Mouse (Mus musculus): Measurements from ENCODE around the gene E030018B13Rik. TPM values are rescaled to one million over a fixed set of nuclear protein-coding genes. Genes with fewer than 3 reads are reported as not detected.

E030018B13Rik gene
- total and polyA plus RNA-seq, 3 experiments: not detected

DNA sequence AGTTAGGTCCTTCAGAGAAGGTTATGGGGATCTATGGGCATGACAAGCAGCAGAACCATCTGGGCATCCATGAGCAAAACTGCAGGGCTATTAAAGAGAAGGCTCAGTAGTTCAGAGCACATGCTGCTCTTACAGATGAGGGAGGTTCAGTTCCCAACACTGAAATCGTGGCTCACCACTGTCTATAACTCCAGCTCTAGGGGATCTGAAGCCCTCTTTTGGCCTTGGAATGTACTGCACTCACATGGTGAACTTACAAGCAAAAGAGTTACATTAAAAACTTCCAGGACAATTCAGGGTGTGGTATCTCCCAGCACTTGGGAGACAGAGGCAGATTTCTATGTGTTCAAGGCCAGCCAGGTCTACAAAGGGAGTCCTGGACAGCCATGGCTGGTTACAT lies 6.3 kb downstream of the E030018B13Rik start:
- DNase-seq: peak; percentile 5 to 17
- no peak for TF ChIP-seq POLR2A (IDR thresholded peaks at IDR 0.05; ENCODE audit: insufficient read depth, low read depth, low read length)
- TF ChIP-seq CTCF (IDR thresholded peaks at IDR 0.05): peak; percentile 42
- no peak for TF ChIP-seq EP300 (IDR thresholded peaks at IDR 0.05; ENCODE audit: insufficient read depth, low read depth, low read length)
- peaks cover 12% of the 10 kb centered on the region for H3K79me2 ChIP-seq (replicated peaks; ENCODE audit: control insufficient read depth, insufficient read depth, low read length)
- no peak overlapping the region for H3K9ac ChIP-seq (ENCODE audit: low read depth, low read length)
- no peak overlapping the region for H3K4me3 ChIP-seq
- no peaks in the 10 kb centered on the region for H3K27me3 ChIP-seq (ENCODE audit: control insufficient read depth, insufficient read depth, low read length)
- H3K36me3 ChIP-seq (ENCODE audit: control insufficient read depth, insufficient read depth, low read length): peaks cover 44% of the 10 kb centered on the region
- peak overlapping the region; percentile 96 for H3K27ac ChIP-seq
- intact Hi-C loops (cut with DNase I): no loop called here
- peaks cover 60% of the 10 kb centered on the region for H3K4me1 ChIP-seq (ENCODE audit: control insufficient read depth, insufficient read depth, low read length)
- 97% methylated on average over 1 of the region's 1 CpGs for WGBS

DNA sequence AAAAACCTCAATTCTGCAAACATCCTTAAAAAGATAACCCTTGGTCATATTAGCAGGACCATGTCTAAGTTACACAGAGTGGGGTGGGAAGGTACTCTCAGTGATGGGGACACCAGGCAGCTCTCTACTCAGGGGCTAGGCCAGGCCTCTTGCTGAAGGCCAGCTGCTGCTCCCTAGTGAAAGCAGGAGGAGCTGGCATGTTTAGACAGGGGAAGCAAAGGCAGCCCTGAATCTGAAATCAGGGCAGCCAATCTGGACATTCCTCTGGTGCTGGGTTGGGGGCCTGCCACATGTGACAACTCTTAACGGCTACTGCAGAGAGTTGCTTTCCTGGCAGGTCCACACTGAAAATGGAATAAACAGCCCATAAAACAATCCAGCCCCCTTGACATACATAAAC lies 7.5 kb downstream of the E030018B13Rik start:
- peaks cover 40% of the 10 kb centered on the region for H3K36me3 ChIP-seq (ENCODE audit: control insufficient read depth, insufficient read depth, low read length)
- DNase-seq: peak; percentile 30 to 43
- 0% methylated on average over 1 of the region's 1 CpGs for WGBS
- peaks cover 10% of the 10 kb centered on the region for H3K79me2 ChIP-seq (replicated peaks; ENCODE audit: control insufficient read depth, insufficient read depth, low read length)
- peak overlapping the region; percentile 96 for H3K27ac ChIP-seq
- no peaks in the 10 kb centered on the region for H3K27me3 ChIP-seq (ENCODE audit: control insufficient read depth, insufficient read depth, low read length)
- peak overlapping the region; percentile 68 for H3K9ac ChIP-seq (ENCODE audit: low read depth, low read length)
- intact Hi-C loops (cut with DNase I): no loop called here
- TF ChIP-seq POLR2A (IDR thresholded peaks at IDR 0.05; ENCODE audit: insufficient read depth, low read depth, low read length) (no peak), CTCF (IDR thresholded peaks at IDR 0.05) (peak; percentile 15; the same call in 1 of the 2 replicates)
- H3K4me3 ChIP-seq: peak overlapping the region; percentile 38
- peaks cover 53% of the 10 kb centered on the region for H3K4me1 ChIP-seq (ENCODE audit: control insufficient read depth, insufficient read depth, low read length)

DNA sequence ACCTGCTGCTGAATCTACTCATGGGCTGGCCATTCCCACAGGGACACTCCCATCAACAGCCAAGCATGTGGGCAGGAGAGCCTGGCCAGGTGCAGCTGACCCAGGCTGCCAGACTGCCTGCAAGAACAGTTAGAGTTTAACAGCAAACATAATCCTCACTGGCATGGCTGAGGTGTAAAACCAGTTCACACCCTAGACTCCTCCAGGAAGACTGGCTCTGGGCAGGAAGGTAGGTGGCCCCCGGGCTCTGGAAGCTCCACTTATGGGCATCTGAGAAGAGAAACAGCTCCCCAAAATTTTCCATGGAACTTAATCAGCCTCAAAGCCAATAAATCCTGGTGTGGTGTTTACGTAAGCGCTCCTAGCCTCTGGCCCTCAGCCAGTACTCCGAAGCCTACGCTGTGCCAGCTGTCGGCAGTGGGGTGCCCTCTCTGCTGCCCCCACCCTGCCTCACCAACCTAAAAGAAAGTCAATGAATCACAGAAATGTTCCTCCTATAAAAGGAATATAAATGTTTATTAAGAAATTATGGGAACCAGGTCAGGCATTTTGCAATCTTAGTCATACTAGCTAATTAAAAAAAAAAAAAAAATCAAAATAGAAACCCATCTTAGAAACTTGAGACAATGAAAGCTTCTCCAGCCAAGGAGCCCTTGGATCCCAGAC lies 8.2 kb downstream of the E030018B13Rik start:
- intact Hi-C loops (cut with DNase I): no loop called here
- TF ChIP-seq EP300 (IDR thresholded peaks at IDR 0.05; ENCODE audit: insufficient read depth, low read depth, low read length): 0 out of 2 replicates have a peak, but pooled peaks have one; percentile 29
- peak; percentile 27; the same call in 1 of the 2 replicates for TF ChIP-seq CTCF (IDR thresholded peaks at IDR 0.05)
- peak; percentile 23; the same call in 1 of the 2 replicates for TF ChIP-seq POLR2A (IDR thresholded peaks at IDR 0.05; ENCODE audit: insufficient read depth, low read depth, low read length)
- peak overlapping the region; percentile 68 for H3K9ac ChIP-seq (ENCODE audit: low read depth, low read length)
- H3K79me2 ChIP-seq (replicated peaks; ENCODE audit: control insufficient read depth, insufficient read depth, low read length): peaks cover 10% of the 10 kb centered on the region
- peak overlapping the region; percentile 38 for H3K4me3 ChIP-seq
- H3K4me1 ChIP-seq (ENCODE audit: control insufficient read depth, insufficient read depth, low read length): peaks cover 50% of the 10 kb centered on the region
- no peaks in the 10 kb centered on the region for H3K27me3 ChIP-seq (ENCODE audit: control insufficient read depth, insufficient read depth, low read length)
- WGBS: 6% methylated on average over 6 of the region's 6 CpGs
- peaks cover 46% of the 10 kb centered on the region for H3K36me3 ChIP-seq (ENCODE audit: control insufficient read depth, insufficient read depth, low read length)
- peak; percentile 82 to 87 for DNase-seq
- peak overlapping the region; percentile 96 for H3K27ac ChIP-seq

DNA sequence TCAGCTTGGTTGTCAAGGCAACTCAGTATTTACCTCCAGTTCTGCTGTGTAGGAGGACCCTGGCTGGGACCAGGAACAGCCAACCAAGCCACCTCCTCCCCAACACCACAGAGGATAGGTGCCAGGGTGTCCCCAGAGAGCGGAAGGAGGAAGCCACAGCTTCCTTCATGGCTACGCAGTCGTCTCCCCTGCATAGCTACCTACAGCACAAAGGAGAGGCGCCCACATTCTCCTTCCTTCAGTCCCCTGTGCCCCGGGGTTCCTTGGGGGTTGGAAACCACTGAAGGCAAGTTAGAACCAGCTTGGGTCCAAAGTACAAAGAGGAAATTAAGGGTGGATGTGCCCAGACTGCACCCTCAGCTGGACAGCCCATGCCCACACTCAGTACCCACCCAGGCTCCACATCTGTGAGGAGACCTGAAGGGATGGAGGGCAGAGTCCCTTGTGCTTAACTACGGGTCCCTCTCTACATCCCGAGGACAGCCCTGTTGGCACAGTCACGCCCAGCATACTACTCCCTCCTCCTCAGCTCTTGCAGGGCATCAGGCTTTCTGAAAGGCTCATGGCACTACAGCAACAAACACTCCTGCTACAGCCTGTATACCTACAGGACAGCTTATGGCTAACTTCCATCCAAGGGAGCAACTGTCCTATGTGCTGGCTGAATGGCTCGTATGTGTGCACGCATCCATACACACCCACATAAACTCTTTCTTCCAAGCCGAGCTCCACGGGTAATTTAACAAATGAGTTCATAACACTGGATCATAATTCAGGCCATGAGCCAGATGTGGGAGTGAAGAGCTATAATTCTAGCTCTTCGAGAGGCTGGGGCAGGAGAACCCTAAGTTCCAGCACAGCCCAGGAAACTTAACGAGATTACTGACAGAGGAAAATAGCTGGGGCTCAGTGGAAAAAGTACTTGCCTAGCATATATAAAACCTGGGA lies 9.0 kb downstream of the E030018B13Rik start:
- intact Hi-C loops (cut with DNase I): no loop called here
- peaks cover 42% of the 10 kb centered on the region for H3K36me3 ChIP-seq (ENCODE audit: control insufficient read depth, insufficient read depth, low read length)
- 19% methylated on average over 14 of the region's 14 CpGs for WGBS
- DNase-seq: peak; percentile 81 to 85
- peak overlapping the region; percentile 96 for H3K27ac ChIP-seq
- peak overlapping the region; percentile 38 for H3K4me3 ChIP-seq
- H3K79me2 ChIP-seq (replicated peaks; ENCODE audit: control insufficient read depth, insufficient read depth, low read length): peaks cover 10% of the 10 kb centered on the region
- H3K9ac ChIP-seq (ENCODE audit: low read depth, low read length): peak overlapping the region; percentile 6
- H3K4me1 ChIP-seq (ENCODE audit: control insufficient read depth, insufficient read depth, low read length): peaks cover 49% of the 10 kb centered on the region
- no peaks in the 10 kb centered on the region for H3K27me3 ChIP-seq (ENCODE audit: control insufficient read depth, insufficient read depth, low read length)
- TF ChIP-seq CTCF (IDR thresholded peaks at IDR 0.05) (no peak), EP300 (IDR thresholded peaks at IDR 0.05; ENCODE audit: insufficient read depth, low read depth, low read length) (peak; percentile 77; the same call in 1 of the 2 replicates), POLR2A (IDR thresholded peaks at IDR 0.05; ENCODE audit: insufficient read depth, low read depth, low read length) (no peak)

DNA sequence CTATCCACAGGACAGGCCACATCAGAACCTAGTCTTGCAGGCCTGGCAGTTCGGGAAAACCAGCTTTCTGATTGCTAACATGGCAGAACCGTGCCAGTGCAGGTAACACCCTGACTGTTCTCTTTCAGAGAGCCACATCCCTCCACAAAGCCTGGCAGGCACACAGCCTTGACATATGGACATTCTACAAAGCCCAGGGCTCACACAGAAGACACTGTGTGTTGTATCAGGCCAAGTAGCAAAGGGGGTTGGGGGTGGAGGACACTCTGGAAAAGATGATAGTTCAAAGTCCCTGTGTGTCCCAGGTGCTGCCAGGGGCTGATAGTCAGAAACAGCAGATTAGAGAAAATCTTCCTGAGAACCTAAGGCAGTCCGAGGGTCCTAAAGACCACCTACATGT lies 9.8 kb downstream of the E030018B13Rik start:
- Histone ChIP-seq H3K4me3 (no peak overlapping the region), H3K36me3 (ENCODE audit: control insufficient read depth, insufficient read depth, low read length) (peaks cover 38% of the 10 kb centered on the region), H3K79me2 (replicated peaks; ENCODE audit: control insufficient read depth, insufficient read depth, low read length) (peaks cover 10% of the 10 kb centered on the region), H3K9ac (ENCODE audit: low read depth, low read length) (peak overlapping the region; percentile 17; the same call in 1 of the 2 replicates), H3K4me1 (ENCODE audit: control insufficient read depth, insufficient read depth, low read length) (peaks cover 48% of the 10 kb centered on the region), H3K27me3 (ENCODE audit: control insufficient read depth, insufficient read depth, low read length) (no peaks in the 10 kb centered on the region), H3K27ac (peak overlapping the region; percentile 96)
- TF ChIP-seq CTCF (IDR thresholded peaks at IDR 0.05) (no peak), POLR2A (IDR thresholded peaks at IDR 0.05; ENCODE audit: insufficient read depth, low read depth, low read length) (no peak), EP300 (IDR thresholded peaks at IDR 0.05; ENCODE audit: insufficient read depth, low read depth, low read length) (no peak)
- 49% methylated on average over 3 of the region's 3 CpGs for WGBS
- DNase-seq: peak in 1 of 2 experiments; percentile 31
- intact Hi-C loops (cut with DNase I): no loop called here

Data from heart, adult 2 months (tissue).